Mouse (Mus musculus): ENCODE measurements around the gene Ttc9c. TPM values are rescaled to one million over a fixed set of nuclear protein-coding genes. Genes with fewer than 3 reads are reported as not detected.

Gene Ttc9c
- polyA plus RNA-seq, 1 experiment: 18.7 TPM

DNA sequence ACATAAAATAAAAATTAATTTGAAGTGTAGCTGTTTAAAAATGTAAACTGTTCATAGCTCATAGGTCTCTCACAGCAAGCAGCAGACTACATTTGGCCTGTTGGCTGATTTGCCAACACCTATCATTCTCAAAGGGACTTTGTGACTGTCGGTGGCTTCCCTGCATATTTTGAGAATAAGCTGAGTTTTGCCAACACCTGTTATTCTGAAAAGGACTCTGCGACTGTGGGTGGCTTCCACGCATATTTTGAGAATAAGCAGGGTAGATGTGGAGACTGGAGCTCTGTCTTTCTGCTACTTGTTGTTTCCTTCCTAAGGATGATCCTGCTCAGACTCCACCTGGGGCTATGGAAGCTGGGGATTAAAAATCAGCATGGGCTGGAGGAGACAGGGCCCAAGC, 34.0 kb upstream of the Ttc9c start:
- Histone ChIP-seq H3ac (ENCODE audit: control insufficient read depth, insufficient read length) (no peak overlapping the region), H3K4me2 (ENCODE audit: low read depth) (no peak overlapping the region), H3K79me2 (ENCODE audit: control insufficient read depth, insufficient read depth) (no peaks in the 10 kb centered on the region), H3K27me3 (ENCODE audit: control insufficient read depth, insufficient read depth, insufficient read length) (no peaks in the 10 kb centered on the region), H3K36me3 (ENCODE audit: control insufficient read depth, insufficient read depth) (peaks cover 8% of the 10 kb centered on the region), H3K4me3 (no peak overlapping the region)
- TF ChIP-seq MYOG (IDR thresholded peaks at IDR 0.05; ENCODE audit: control insufficient read depth in 1 of 3, insufficient read depth in 1 of 3, insufficient read length in 2 of 3, low read depth in 2 of 3) (no peak), TCF3 (IDR thresholded peaks at IDR 0.05; ENCODE audit: insufficient read length, low read depth) (no peak), CEBPB (IDR thresholded peaks at IDR 0.05; ENCODE audit: insufficient read depth, poor library complexity, severe bottlenecking) (no peak), MAX (IDR thresholded peaks at IDR 0.05; ENCODE audit: low read depth) (no peak), USF1 (IDR thresholded peaks at IDR 0.05; ENCODE audit: low read depth) (no peak), POLR2A (IDR thresholded peaks at IDR 0.05; ENCODE audit: insufficient read length, low read depth) (no peak), MYOD1 (IDR thresholded peaks at IDR 0.05; ENCODE audit: control insufficient read depth in 1 of 3, insufficient read length in 2 of 3, low read depth in 2 of 3) (no peak), REST (IDR thresholded peaks at IDR 0.05; ENCODE audit: insufficient read depth, insufficient read length) (no peak), TCF12 (IDR thresholded peaks at IDR 0.05; ENCODE audit: insufficient read depth, poor library complexity, severe bottlenecking) (no peak), POLR2AphosphoS2 (IDR thresholded peaks at IDR 0.05; ENCODE audit: insufficient read length, low read depth) (no peak), E2F4 (IDR thresholded peaks at IDR 0.05; ENCODE audit: insufficient read depth) (no peak), SRF (IDR thresholded peaks at IDR 0.05; ENCODE audit: control insufficient read depth, insufficient read length, low read depth) (no peak)

DNA sequence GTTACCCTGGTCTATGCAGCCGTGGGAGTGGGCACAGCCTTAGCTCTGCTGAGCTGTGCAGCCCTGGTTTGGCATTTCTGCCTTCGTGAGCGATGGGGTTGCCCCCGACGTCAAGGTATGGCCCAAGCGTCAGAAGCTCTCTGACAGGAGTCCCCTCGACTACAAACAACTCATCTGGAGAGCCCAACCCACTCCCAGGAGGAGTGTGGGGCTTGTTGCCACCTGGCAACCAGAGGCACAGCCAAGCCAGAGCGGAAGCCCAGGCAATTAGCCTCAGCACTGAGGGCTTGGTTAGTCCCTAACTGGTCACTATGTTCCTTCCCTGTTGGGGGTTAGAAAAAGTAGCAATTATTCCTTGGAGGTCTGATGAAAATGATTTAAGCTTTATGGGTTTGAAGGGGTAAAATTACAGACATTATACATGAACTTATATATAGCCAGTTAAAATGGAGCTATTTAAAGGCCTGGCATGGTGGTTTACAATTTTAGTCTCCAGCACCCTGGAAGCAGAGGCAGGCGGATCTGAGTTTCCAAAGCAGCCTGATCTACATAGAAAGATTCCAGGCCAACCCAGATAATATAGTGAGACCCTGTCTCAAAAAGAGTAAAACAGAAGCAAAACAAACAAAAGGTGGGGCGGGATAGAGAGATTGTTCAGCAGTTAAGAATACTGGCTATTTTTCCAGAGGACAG, 33.2 kb upstream of the Ttc9c start:
- no peaks in the 10 kb centered on the region for H3K79me2 ChIP-seq (ENCODE audit: control insufficient read depth, insufficient read depth)
- H3K27me3 ChIP-seq (ENCODE audit: control insufficient read depth, insufficient read depth, insufficient read length): no peaks in the 10 kb centered on the region
- TF ChIP-seq CEBPB (IDR thresholded peaks at IDR 0.05; ENCODE audit: insufficient read depth, poor library complexity, severe bottlenecking) (no peak), E2F4 (IDR thresholded peaks at IDR 0.05; ENCODE audit: insufficient read depth) (no peak), MYOD1 (IDR thresholded peaks at IDR 0.05; ENCODE audit: control insufficient read depth in 1 of 3, insufficient read length in 2 of 3, low read depth in 2 of 3) (no peak), MAX (IDR thresholded peaks at IDR 0.05; ENCODE audit: low read depth) (no peak), TCF3 (IDR thresholded peaks at IDR 0.05; ENCODE audit: insufficient read length, low read depth) (no peak), TCF12 (IDR thresholded peaks at IDR 0.05; ENCODE audit: insufficient read depth, poor library complexity, severe bottlenecking) (no peak), MYOG (IDR thresholded peaks at IDR 0.05; ENCODE audit: control insufficient read depth in 1 of 3, insufficient read depth in 1 of 3, insufficient read length in 2 of 3, low read depth in 2 of 3) (no peak), SRF (IDR thresholded peaks at IDR 0.05; ENCODE audit: control insufficient read depth, insufficient read length, low read depth) (no peak), POLR2AphosphoS2 (IDR thresholded peaks at IDR 0.05; ENCODE audit: insufficient read length, low read depth) (no peak)
- no peak overlapping the region for H3K4me2 ChIP-seq (ENCODE audit: low read depth)
- H3K36me3 ChIP-seq (ENCODE audit: control insufficient read depth, insufficient read depth): peaks cover 8% of the 10 kb centered on the region
- no peak overlapping the region for H3K4me3 ChIP-seq
- no peak overlapping the region for H3ac ChIP-seq (ENCODE audit: control insufficient read depth, insufficient read length)

DNA sequence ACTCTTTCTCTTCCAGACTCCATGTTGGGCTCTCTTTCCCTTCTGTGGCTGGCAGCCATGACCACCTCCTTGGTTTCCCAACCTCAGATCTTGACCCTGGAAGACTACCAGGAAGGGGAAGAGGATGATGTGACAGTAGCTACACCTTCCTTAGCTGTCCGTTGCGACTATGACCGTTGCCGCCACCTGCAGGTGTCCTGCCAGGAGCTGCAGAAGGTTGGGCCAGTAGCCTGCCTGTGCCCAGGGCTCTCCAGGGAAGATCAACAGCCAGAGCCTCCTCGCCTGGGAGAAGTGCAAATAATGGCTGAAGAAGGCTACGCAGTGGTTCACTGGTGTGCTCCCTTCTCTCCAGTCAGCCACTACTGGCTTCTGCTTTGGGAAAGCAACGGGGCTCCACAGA, 32.5 kb upstream of the Ttc9c start:
- no peak overlapping the region for H3ac ChIP-seq (ENCODE audit: control insufficient read depth, insufficient read length)
- H3K36me3 ChIP-seq (ENCODE audit: control insufficient read depth, insufficient read depth): peaks cover 12% of the 10 kb centered on the region
- no peak overlapping the region for H3K4me3 ChIP-seq
- no peak overlapping the region for H3K4me2 ChIP-seq (ENCODE audit: low read depth)
- no peaks in the 10 kb centered on the region for H3K79me2 ChIP-seq (ENCODE audit: control insufficient read depth, insufficient read depth)
- TF ChIP-seq POLR2AphosphoS2 (IDR thresholded peaks at IDR 0.05; ENCODE audit: insufficient read length, low read depth) (no peak), CEBPB (IDR thresholded peaks at IDR 0.05; ENCODE audit: insufficient read depth, poor library complexity, severe bottlenecking) (no peak), E2F4 (IDR thresholded peaks at IDR 0.05; ENCODE audit: insufficient read depth) (no peak), TCF12 (IDR thresholded peaks at IDR 0.05; ENCODE audit: insufficient read depth, poor library complexity, severe bottlenecking) (no peak), REST (IDR thresholded peaks at IDR 0.05; ENCODE audit: insufficient read depth, insufficient read length) (no peak)
- no peaks in the 10 kb centered on the region for H3K27me3 ChIP-seq (ENCODE audit: control insufficient read depth, insufficient read depth, insufficient read length)

DNA sequence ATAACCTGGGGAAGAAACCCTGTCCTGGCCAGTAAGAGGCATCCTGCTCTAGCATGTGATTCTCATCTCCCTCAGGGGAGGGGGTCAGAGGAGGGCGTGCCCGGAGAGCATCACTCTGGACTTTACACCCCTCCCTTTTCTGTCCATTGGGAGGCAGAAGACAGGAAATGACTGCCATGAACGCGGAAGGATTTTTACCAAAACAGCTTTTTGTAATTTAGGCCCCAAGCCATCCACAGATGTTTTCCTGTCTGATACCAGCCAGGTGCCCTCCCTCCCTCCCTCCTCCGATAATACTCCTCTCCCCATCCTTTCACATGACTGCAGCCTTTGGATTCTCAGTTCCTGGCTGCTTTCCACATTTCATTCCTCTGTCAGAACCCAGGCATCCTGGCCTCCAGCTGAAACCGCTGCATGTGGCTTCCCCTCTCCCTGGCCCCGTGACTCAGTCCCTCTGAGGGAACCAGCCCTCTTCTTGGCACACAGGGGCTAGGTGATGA, 31.3 kb upstream of the Ttc9c start, which contains the start of gene Lrrn4cl:
Gene Lrrn4cl, plus strand, starts transcription at position 367 of the 500 bp plus-strand sequence.
- no peak within 1 kb of the TSS for H3K4me3 ChIP-seq
- no peaks in the 10 kb centered on the region for H3K79me2 ChIP-seq (ENCODE audit: control insufficient read depth, insufficient read depth)
- peaks cover 22% of the 10 kb centered on the region for H3K36me3 ChIP-seq (ENCODE audit: control insufficient read depth, insufficient read depth)
- H3K4me2 ChIP-seq (ENCODE audit: low read depth): peak within 1 kb of the TSS; percentile 20
- H3K27me3 ChIP-seq (ENCODE audit: control insufficient read depth, insufficient read depth, insufficient read length): no peaks in the 10 kb centered on the region
- peak; percentile 57 for TF ChIP-seq USF1 (IDR thresholded peaks at IDR 0.05; ENCODE audit: low read depth)
- TF ChIP-seq TCF3 (IDR thresholded peaks at IDR 0.05; ENCODE audit: insufficient read length, low read depth): no peak
- no peak for TF ChIP-seq POLR2A (IDR thresholded peaks at IDR 0.05; ENCODE audit: insufficient read length, low read depth)
- H3ac ChIP-seq (ENCODE audit: control insufficient read depth, insufficient read length): no peak within 1 kb of the TSS

DNA sequence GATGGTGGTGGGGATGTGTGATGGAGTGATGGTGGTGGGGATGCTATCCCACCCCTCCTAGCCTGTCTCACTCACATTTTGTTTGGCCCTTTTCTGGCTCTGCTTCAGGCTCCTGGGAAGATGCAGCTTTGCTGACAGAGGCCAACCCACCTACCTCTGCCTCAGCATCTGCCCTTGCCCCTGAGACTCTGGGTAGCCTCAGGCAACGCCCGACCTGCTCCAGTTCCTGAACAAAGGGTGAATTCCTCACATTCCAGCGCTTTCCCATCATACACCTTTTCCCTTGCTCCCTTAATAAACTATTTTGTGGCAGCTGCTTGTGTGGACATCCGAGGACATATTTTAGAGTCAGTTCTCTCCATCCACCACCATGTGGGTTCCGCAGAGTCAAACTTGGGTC, 29.2 kb upstream of the Ttc9c start:
- no peaks in the 10 kb centered on the region for H3K79me2 ChIP-seq (ENCODE audit: control insufficient read depth, insufficient read depth)
- H3K4me3 ChIP-seq: no peak overlapping the region
- H3K4me2 ChIP-seq (ENCODE audit: low read depth): no peak overlapping the region
- H3K27me3 ChIP-seq (ENCODE audit: control insufficient read depth, insufficient read depth, insufficient read length): no peaks in the 10 kb centered on the region
- TF ChIP-seq TCF12 (IDR thresholded peaks at IDR 0.05; ENCODE audit: insufficient read depth, poor library complexity, severe bottlenecking) (no peak), REST (IDR thresholded peaks at IDR 0.05; ENCODE audit: insufficient read depth, insufficient read length) (no peak), CEBPB (IDR thresholded peaks at IDR 0.05; ENCODE audit: insufficient read depth, poor library complexity, severe bottlenecking) (no peak), USF1 (IDR thresholded peaks at IDR 0.05; ENCODE audit: low read depth) (no peak), POLR2A (IDR thresholded peaks at IDR 0.05; ENCODE audit: insufficient read length, low read depth) (no peak), E2F4 (IDR thresholded peaks at IDR 0.05; ENCODE audit: insufficient read depth) (no peak), POLR2AphosphoS2 (IDR thresholded peaks at IDR 0.05; ENCODE audit: insufficient read length, low read depth) (no peak), TCF3 (IDR thresholded peaks at IDR 0.05; ENCODE audit: insufficient read length, low read depth) (no peak)
- H3ac ChIP-seq (ENCODE audit: control insufficient read depth, insufficient read length): no peak overlapping the region
- H3K36me3 ChIP-seq (ENCODE audit: control insufficient read depth, insufficient read depth): peaks cover 27% of the 10 kb centered on the region
